Mouse (Mus musculus) urinary bladder, postnatal 36 days (tissue): ENCODE results near the gene Nudt1.

Source experiments
- DNase-seq, 2 experiments: peaks; one replicate each; pipeline ENCODE4 v3.0.0; 2022; ENCODE audit warnings: low spot score in 2 of 2, mixed read lengths in 1 of 2

Nudt1 gene

DNA sequence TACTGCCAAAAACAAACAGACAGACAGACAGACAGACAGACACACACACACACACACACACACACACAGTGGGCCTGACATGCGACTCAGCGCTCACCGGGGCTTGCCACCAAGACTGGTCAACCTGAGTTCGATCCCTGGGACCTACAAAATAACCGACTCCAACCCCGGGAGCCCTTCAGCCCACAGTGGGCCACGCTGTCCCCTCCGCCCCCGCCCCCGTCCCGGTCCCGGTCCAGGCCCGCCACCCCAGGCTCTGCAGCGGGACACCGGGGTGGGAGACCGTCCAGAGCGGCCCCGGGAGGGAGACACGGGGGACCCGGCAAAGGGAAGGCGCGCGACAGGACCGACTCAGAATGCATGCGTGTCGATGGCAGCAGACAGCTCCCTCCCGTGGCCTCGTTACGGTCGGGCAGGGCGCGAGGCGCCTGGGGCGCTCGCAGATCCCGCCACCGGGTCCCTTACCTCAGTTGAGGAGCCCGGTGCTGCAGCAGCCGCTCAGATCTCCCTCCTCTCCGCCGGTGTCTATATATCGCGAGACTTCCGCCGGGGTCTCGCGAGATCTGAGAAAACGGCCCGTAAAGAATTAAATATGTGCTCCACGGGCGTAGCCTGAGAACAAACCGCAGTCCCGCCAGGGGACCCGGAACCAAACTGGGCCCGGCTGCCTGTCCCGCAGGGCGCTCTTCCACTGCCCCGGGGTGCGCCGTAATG, at the start of gene Nudt1, which contains the start of gene Mad1l1:
TSS of gene Nudt1 (plus strand) at position 615 of the 714 bp plus-strand sequence.
TSS of gene Mad1l1 (minus strand) at position 511 of the 714 bp plus-strand sequence.
- DNase-seq: peak; percentile 87 to 95

GRCm38 (mm10) chr5:140276779-140277178, 44.7 kb upstream of the Nudt1 start:
- DNase-seq: no peak

DNA sequence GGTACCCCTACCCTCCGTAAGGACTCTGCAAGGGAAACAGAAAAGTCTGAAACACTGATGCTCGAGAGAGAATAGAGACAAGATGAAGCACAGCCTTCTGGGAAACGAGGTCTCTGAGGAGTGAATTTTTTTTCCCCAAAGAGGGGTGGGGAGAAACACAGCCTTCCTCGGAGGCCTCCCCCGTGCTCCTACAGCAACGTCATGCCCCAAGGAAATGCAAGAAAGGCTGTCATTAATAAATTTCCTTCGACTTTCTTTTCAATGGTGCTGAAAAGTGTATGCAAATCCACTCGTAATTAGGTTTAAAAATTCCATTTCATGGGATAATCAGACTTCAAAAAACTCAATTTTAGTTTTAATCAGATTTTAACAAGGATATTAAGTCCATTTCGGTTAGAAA, 41.3 kb upstream of the Nudt1 start:
- no peak for DNase-seq

DNA sequence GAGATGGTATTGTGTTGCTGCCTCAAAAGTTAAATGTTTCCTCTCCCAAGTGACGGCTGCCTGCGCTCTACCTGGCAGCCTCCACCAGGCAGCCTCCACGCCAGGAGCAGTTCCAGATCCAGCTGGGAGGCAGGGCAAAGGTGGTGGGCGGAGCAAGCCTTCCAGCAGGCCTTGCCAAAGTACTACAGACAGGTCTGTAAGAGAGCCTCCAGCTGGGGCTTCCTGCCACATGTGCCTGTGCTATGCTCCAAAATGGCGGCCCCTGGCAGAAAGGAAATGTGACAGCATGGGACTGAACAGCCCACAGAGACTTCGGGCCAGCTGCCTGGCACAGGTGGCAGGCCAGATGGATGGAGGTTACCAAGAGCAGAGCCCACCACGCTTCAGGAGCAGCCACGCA, 39.1 kb upstream of the Nudt1 start:
- peak; percentile 4 to 64 for DNase-seq

DNA sequence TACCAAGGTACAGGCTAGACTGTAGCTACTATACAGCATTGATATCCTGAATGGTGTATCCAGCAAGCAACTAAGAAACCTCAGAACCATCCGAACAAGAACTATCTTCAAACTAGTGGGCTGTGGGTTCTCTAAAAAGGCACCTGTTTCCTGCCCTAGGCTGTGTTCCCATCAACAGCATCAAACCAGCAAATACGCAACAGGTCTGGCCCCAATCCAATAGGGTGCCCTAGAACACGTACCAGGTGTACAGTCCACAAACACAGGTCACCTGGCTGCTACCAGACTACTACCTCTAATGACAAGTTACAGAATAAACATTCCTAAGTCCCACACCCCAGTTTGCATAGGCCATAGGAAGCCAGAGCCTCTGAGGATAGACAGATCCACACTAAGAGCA, 38.6 kb upstream of the Nudt1 start:
- DNase-seq: no peak

DNA sequence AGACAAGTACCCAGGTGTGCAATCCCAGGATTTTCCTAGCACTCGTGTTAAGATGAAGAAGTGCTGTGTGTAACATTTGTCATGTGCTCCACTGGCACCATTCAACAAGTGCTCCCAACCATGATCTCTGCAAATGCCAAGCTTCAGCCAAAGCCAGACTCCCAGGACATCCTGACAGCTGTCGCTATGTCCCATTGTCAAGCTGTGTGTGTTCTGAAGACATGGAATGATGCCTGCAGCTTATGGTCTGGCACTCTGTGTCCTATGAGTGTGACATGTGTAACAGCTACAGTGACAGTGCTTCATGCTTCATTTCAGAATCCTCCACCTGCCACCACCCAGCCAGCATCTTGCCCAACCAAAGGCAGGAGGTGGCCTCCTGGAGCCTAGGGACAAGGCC, 37.4 kb upstream of the Nudt1 start:
- DNase-seq: no peak

GRCm38 (mm10) chr5:140284761-140285160, 36.7 kb upstream of the Nudt1 start:
- DNase-seq: no peak

DNA sequence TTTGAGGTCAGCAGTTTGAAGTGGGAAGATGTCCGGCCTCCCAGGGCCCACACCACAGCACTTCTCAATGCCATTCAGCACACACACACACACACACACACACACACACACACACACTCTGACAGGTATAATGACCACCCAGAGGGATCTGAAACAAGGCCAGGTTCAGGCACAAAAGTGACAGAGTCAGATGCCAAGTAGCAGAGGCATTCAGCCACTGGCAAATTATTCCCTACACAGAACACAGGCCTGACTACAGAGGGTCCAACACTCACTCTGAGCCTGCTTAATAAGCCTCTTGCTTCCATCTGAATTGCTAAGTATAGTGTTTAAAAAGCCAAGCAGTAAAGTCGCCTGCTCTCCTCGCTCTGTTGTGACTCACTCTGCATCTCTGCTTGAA, 33.2 kb upstream of the Nudt1 start:
- DNase-seq: no peak

DNA sequence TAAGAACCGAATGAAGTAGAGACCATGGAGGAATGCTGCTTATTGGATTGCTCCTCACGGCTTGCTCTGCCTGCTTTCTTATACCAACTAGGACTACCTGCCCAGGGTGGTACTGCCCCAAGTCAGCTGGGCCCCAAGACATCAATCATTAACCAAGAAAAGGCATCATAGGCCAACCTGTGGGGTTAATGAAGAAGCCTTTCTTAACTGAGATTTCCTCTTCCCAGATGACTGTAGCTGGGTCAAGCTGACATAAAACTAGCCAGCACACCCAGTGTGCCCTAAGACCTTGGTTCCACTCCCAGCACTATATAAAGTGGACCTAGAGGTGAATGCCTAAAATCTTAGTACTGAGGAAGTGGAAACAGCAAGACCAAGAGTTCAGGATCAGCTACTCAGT, 32.3 kb upstream of the Nudt1 start:
- DNase-seq: no peak

DNA sequence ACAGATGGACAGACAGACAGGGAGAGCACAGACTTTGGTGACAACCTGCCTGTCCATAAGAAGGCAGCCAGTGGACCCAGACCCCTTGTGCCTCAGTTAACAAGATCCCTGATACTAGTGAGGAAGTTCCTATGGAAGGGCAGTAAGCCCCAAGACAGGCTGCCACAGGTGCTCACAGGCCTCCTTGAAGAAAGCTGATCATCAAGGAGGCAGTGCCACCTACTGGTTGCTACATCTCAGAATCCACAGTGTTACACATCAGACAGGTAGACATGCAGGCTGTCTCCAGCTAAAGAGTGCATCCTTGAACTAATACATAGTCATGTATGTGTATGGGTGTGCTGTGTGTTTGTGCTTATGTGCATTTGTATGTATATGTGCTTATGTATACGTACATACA, 29.3 kb upstream of the Nudt1 start:
- DNase-seq: peak; percentile 48 to 59

GRCm38 (mm10) chr5:140298291-140298690, 23.2 kb upstream of the Nudt1 start:
- DNase-seq: no peak

- DNase-seq: no peak
Measured at GRCm38 (mm10) chr5:140306016-140306415, 15.4 kb upstream of the Nudt1 start.

DNA sequence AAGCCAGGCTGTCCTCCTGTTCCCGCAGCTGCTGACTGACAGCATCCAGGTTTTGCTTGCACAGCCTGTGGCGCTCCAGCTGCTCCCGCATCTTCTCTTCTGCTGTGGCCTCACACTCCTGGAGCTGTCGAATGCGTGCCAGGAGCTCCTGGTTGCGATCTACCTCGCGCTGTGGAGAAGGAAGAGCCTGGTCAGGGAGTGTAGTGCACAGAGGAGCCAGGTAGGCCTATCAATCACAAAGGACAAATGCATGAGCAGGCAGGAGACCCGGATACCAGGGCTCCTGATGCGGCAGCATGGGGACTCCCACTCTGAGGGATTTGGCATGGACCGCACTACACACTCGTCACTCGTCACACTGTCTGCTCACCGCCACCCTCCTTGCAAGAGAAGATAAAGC, 13.9 kb upstream of the Nudt1 start:
- DNase-seq: no peak

- DNase-seq: no peak
Measured at GRCm38 (mm10) chr5:140316716-140317115, 4.7 kb upstream of the Nudt1 start.

- peak in 1 of 2 experiments; percentile 8 for DNase-seq
Measured at GRCm38 (mm10) chr5:140321756-140322575, 510 bp downstream of the Nudt1 start.

DNA sequence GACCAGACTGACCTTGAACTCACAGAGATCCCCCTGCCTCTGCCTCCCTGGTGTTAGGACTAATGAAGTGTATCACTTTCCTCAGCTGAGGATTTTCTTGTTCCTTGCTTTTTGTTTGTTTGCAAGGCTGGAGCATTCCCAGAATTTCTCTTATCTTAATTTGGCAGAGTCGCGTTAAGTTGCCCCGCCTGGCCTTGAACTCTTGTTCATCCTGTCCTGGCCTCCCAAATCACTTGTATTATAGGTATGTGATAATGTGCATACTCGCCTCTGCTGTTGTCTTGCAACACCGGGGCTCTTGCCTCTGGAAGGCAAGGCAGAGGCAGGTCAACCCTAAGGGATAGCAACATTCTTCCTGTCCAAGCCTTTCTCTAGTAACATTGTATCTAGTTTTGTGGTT, 2.6 kb downstream of the Nudt1 start:
- DNase-seq: no peak

DNA sequence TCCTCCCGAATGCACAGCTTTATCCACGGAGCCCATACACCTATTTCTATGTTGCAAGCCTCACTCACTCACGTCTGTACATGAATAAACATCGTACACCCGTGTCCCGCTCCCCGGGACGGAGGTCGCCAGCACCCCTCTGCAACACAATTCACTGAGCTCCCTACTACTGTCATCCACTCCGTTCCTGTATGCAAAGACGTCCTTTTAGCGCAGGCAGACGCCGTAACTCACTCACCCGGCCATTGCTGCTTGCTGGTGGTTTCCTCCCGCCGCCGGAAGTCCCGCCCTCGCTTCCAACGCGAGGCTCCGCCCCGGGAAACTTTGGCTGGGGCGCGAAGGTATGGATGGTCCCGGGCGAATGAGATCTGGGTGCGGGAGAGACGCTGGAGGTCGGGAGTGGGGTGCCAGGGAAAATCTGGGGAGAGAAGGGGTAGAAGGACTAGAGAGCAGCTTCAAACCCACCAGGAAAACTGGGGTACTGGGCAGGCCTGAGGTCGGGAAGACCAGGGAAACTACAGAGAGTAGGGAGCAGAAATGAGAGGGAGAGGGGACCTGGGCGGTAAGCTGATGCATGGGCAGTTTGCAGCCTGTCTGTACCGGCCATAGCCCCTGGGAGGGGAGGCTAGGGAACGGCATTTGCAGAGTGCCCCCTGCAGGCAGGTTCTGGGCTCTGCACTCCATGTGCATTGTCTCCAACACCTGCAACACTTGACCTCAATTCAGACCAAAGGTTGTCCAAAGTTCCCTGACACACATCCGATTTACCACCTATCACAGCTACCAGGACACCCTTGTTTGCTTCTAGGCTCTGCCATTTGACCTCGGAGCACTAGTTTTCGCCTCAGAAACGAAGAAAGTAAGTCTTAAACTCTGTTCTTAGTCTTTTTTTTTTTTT, 10.4 kb downstream of the Nudt1 start, which contains the start of gene Mrm2:
TSS of gene Mrm2 (minus strand) at position 284 of the 898 bp plus-strand sequence.
- DNase-seq: peak; percentile 82 to 86

- DNase-seq: no peak
Measured at GRCm38 (mm10) chr5:140332519-140332918, 11.1 kb downstream of the Nudt1 start.

DNA sequence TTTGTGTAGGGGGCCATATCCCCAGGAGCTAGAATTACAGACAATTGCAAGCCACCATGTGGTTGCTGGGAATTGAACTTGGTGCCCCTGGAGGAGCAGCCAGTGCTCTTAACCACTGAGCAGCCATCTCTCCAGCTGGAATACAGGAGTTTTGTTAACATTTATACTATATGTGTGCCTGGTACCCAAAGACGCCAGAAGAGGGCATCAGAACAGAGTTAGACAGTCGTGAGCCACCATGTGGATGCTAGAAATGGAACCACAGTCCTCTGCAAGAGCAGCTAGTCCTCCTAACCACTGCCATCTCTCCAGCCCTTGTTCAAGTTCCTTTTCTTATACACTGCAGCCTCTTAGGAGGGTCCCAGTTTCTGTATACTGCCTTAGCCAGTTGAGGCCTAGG, 12.2 kb downstream of the Nudt1 start:
- DNase-seq: no peak

DNA sequence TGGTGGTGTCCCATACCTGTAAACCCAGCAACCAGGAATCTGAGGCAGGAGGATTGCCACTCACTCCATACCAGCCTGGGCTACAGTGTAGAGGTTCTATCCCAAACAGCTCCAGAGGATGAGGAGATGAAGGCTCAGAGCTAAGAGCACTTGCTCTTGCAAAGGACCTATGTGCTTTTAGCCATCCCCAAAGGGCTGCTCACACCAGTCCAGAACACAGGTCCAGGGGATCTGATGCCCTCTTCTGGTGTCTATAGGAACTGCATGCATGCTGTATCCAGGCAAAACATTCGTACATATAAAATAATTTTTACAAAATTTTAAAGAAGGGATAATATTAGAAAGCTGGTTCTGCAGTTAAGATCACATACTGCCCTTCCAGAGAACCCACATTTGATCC, 15.2 kb downstream of the Nudt1 start:
- no peak for DNase-seq

DNA sequence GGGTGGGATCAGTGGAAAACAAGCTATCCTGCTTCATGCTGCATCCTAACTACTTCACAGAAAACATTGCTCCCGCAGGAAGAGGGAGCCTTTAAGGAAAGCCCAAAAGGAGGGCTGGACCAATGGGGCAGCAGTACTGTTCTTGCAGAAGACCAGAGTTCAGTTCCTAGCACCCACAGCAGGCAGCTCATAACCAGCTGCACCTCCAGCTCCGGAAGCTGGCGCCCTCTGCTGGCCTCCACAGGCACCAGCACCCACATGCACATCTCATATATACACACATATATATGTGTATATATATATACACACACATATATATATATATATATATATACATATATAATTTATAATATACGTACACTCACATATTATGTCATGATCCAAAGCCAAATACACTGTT, 17.3 kb downstream of the Nudt1 start:
- DNase-seq: no peak

GRCm38 (mm10) chr5:140339836-140340235, 18.4 kb downstream of the Nudt1 start:
- no peak for DNase-seq
